Mouse (Mus musculus) left cerebral cortex, adult 8-10 months (tissue): ENCODE data around the gene Gm21693. TPM values are rescaled to one million over a fixed set of nuclear protein-coding genes. Genes with fewer than 3 reads are reported as not detected.
A peak's percentile ranks its signal among the peaks of the same experiment; 100 is the strongest.
"Not testable (repeated sequence)": the region's sequence is repeated elsewhere in the genome, so short reads cannot be mapped to it uniquely, and the experiment has no call there.

ENCODE experiments used
- DNase-seq, 2 experiments: peaks; one replicate each; pipeline ENCODE4 v3.0.0; 2022; ENCODE audit warnings: low spot score in 2 of 2
- total RNA-seq, 4 experiments: library from RNA; stranded (reverse); gene quantifications; 2 replicates each; pipeline ENCODE4 v1.2.4; 2022

The Gm21693 gene
- total RNA-seq, result not detected

- not testable (repeated sequence) for DNase-seq
Observed at GRCm38 (mm10) chrY:3345229-3345628, at the start of gene Gm21693. Gene Gm21693 (minus strand): TSS chrY:3345329.

DNA sequence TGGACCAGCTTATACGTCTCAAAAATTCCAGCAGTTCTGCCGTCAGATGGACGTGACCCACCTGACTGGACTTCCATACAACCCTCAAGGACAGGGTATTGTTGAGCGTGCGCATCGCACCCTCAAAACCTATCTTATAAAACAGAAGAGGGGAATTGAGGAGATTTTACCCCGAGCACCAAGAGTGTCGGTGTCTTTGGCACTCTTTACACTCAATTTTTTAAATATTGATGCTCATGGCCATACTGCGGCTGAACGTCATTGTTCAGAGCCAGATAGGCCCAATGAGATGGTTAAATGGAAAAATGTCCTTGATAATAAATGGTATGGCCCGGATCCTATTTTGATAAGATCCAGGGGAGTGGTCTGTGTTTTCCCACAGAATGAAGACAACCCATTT lies 4.5 kb downstream of the Gm21693 start:
- peak; percentile 10 to 22 for DNase-seq

- DNase-seq, result not testable (repeated sequence)
Observed at GRCm38 (mm10) chrY:3306349-3306748, 38.8 kb downstream of the Gm21693 start, which contains the start of gene Gm21677. Gene Gm21677 (minus strand): TSS chrY:3306449.

Other genes with a start within 250 kb of the Gm21693 start
- gene Gm21677, start 38.9 kb downstream of the Gm21693 start, total RNA-seq, result not detected
- gene Gm21704, start 64.8 kb upstream of the Gm21693 start, total RNA-seq, result not detected
- not detected for gene Gm21708, start 64.8 kb upstream of the Gm21693 start, total RNA-seq